Mouse (Mus musculus) adrenal gland (tissue): ENCODE data around the gene Igsf23.
"Not testable (repeated sequence)": the region's sequence is repeated elsewhere in the genome, so short reads cannot be mapped to it uniquely, and the experiment has no call there.

Source experiments
- intact Hi-C: fragments of 180-260 bp; cut with DNase I; formaldehyde crosslinking; loops from one replicate; pipeline ENCODE4 v1.15.1; 2025
- long read RNA-seq, 2 experiments: library from polyadenylated mRNA; unstranded; transcript quantifications; one replicate each; pipeline ENCODE4 v2.0.0; 2020; ENCODE audit warnings: borderline replicate concordance in 1 of 2; ENCODE audit not compliant: insufficient replicate concordance in 1 of 2

The Igsf23 gene
- long read RNA-seq, experiment 1: 0 reads
- long read RNA-seq, experiment 2: 0 reads

DNA sequence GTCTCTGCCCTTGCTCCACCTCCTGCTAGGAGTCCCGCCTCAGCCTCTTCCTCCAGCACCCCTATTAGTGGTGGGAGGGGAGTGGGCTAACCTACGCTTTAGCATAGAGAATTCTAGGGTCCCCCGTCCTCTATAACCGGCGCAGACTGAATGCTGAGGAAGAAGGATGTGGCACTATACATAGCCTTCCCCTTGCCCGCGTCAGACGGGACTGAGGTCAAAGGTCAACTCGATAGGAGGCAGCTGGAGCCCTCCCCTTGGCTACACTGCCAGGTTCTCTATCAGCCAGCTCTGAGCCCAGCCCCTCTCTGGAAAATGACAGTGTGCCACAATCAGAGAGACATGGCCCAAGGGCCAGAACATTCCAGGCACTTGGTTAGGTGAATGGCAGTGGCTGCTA lies at the start of gene Igsf23:
Gene Igsf23 (minus strand): TSS at position 168 of the 400 bp plus-strand sequence.
- intact Hi-C loops: no loop called here

DNA sequence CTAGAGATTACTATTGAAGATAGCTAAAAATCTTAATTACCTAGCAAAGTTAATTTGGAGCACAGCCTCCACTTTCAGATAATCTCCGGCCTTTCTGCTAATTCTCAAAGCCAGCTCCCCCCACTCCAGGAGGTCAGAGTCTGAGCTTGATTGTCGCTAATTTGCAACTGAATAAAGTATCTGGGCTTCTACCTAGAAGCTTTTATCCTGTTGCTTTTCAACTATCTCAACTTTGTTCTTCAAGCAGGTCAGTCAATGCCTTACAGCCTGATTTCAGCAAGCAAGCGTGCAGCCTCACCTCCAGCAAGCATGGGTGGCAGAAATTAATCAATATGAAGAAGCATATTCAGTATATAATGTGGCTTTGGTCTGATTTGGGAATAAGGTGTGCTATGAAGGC lies 46.2 kb upstream of the Igsf23 start:
- intact Hi-C loops: not testable (repeated sequence)

DNA sequence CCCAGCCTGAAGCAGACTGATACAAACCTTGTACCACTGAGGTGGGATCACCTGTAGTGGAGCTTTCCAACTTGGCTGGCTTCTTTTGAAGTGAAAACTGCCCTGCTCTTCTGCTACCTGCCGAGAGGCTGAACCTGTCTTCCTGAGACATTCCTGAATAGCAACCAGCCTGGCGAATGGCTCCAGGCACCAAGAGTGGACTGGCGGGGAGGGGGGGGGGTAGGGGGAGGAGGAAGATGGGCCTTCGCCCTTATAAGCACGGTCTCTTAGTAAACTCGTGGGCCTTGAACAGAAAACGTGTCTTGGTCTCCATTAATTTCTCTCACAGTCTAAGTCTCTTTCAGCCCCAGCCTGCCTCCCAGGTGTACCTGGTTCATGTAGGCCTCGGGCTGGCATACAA lies 40.6 kb upstream of the Igsf23 start, which contains the start of gene Nlrp9b:
Gene Nlrp9b (plus strand): TSS at position 301 of the 400 bp plus-strand sequence.
- intact Hi-C loops: not testable (repeated sequence)

DNA sequence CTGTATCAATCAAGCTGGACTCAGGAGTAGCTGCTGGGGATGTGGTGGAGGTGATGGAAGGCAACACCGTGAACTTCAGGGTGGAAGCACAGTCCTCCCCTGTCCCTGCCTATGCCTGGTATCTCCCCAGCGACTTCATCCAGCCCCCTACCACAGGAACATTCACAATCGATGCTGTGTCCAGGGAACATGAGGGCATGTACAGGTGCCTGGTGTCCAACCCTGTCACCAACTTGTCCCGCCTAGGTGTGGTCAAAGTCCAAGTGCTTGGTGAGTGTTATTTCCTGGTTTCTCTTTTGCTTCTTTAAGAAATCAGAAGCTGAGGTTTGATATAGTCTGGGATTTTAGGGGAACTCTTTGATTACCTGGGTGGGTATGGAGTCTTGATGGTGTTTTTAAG lies 21.0 kb upstream of the Igsf23 start:
- intact Hi-C loops: no loop called here

DNA sequence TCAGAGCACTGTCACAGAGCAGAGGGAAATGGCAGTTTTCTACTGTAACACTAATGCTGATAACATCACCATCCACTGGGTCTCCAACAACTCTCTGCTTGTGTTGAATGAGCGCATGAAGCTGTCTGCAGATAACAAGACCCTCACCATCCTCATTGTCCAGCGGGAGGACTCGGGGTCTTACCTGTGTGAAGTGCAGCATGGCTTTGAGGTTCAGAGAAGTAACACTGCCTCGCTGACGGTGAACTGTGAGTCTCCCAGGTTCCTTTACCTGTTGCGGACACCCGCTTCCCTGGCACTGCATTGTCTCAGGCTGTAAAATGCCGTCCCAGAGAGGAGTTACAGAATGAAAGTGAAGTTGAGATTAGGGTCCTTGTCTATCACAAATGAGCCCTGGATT lies 19.6 kb upstream of the Igsf23 start:
- intact Hi-C loops: no loop called here

DNA sequence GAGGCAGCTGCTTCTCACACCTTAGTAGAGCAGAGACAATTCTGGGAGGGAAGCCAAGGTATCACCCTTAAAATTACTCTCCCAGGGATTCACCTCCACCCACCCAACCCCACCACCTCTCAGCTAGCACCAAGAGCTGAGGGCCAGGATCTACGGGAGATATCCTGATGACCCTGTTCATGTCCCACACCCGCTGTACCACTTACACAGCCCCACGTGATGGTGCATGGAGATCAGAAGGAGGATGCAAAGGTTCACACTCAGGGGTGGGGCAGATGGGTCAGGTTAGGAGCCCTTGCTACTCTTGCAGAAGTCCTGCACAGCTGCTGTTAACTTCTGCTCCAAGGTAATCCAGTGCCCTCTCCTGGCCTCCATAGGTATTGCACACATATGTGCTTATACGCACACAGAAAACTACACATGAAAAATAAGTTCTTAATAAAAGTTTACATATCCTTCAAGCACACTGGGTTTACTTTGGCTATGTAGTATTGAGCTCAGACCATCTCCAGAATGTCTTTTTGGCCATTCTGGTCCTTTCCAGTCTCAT lies 19.1 kb upstream of the Igsf23 start:
- intact Hi-C loops: no loop called here

GRCm38 (mm10) chr7:19969106-19969505 lies 18.6 kb upstream of the Igsf23 start:
- intact Hi-C loops: no loop called here

DNA sequence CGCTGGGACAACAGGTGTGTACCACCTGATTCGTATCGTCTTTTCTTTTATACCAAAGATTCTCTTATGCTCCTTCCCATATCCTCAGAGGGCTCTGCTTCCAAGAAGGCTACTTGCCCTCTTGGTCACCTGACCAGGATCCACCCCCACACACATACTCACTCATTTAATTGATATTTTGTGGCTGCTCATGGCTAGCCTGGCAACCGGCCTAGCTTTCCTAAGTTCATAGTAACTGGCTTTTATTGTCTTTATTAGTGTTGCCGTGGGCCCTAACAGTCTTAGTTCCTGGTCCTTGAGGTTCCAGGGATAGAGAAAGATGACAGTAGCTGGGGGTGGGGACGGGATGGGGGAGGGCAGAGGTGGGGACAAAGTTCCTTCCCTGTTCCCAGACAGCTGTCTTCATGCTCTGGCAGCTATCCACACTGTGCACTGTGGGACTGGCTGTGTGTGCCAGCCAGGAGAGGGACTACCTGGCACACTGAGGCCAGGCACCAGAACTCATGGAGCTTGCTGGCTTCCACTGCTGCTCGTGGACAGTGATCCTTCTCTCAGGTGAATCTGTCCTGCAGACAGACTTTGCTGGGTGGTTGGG lies 14.5 kb upstream of the Igsf23 start, which contains the start of gene Ceacam20:
Gene Ceacam20 (plus strand): TSS at position 428 of the 595 bp plus-strand sequence.
- intact Hi-C loops: no loop called here

DNA sequence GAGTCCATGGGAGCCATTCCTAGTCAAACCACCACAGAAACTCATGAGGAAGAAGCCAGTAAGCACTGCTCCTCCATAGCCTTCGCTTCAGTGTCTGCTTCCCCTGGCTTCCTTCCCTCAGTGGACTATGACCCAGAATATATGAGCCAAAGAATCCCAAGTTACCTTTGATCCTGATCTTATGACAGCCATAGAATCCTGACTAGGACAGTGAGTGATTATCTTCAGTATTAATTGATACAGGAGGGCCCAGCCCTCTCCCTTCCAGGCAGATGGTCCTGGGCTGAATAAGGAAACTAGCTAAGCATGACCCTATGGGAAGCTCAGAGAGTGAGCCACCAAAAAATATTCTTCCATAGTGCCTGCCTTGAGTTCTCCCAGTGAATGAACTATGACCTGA lies 11.9 kb upstream of the Igsf23 start:
- intact Hi-C loops: no loop called here

DNA sequence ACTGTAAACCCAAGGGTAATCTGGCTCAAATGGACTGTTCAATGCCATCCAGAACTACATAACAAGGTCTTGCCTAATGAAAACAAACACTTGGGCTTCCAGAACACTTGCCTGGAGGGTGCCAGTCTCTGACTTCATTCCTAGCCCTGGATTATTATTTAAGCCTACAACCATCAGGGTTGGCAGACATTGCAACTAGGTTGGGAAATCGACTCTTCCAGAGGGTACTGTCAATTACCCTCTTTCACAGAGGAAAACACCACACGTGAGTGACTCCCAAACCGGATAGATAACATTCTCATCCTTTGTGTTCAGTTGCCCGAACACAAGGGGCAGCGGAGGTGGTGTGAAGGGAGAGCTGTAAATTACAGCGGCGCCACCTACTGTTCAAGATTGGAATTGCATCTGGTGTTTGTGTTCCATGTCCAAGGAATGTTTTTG lies 5.8 kb upstream of the Igsf23 start:
- intact Hi-C loops: loop anchor here (1.0 kb wide), 1 partner anchor 45 kb away; no protein-coding TSS in a partner anchor

- intact Hi-C loops: loop anchor here (1.0 kb wide), 1 partner anchor 45 kb away; no protein-coding TSS in a partner anchor
These were observed 5.3 kb upstream of the Igsf23 start for GRCm38 (mm10) chr7:19955861-19956260.

- intact Hi-C loops: no loop called here
These were observed 2.5 kb upstream of the Igsf23 start for GRCm38 (mm10) chr7:19953054-19953453.

GRCm38 (mm10) chr7:19952320-19952986 lies 1.9 kb upstream of the Igsf23 start:
- intact Hi-C loops: no loop called here

GRCm38 (mm10) chr7:19949996-19950395 lies 560 bp downstream of the Igsf23 start:
- intact Hi-C loops: no loop called here

DNA sequence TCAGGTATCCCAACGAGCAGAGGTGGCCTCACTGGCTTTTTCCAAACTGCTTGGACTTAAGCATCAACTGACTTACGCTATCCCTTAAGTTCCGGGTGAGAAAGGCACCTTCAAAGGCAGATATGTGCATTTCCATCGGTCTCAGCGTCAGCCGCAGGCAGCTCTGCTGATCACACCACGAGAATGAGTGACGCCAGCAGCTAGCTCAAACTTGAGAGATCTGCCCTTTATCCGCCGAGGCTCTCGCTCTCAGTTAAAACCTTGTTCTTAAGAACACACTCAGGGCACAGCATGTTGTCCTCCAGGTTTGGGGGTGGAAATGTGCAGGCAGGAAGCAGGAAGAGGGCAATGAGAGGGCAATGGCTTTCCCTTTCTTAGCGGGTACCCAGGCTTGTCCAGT lies 1.6 kb downstream of the Igsf23 start:
- intact Hi-C loops: no loop called here

DNA sequence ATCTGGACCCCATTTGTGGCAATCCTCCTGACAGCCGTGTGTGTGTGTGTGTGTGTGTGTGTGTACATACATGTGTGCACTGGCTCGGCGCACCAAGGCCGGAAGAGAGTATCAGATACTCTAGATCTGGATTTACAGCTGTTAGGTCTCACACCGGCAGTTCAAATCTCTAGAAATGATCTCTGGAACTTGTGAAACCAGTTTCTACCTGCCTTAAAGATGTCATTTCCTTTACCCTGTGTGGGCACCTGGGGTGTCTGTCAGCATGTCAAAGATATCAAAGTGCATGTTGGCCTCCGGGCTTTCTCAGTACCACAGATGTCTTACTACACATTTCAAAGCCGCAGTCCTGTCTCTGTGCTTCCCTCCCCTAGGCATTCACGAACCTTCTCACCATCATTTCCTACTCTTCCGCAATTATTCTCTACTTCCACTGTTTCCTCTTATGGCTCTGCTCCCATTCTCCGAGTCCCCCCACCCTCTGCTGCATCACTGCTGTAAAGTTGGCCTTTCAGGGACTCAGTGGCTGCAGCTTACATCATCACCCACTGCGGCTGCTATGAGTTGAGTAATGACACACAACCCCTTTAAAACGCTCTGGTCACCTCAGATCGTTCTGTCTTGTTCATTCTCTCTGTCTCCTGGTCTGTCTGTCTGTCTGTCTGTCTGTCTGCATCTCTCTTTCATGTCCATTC lies 4.6 kb downstream of the Igsf23 start:
- intact Hi-C loops: no loop called here

GRCm38 (mm10) chr7:19945201-19945600 lies 5.4 kb downstream of the Igsf23 start:
- intact Hi-C loops: no loop called here

DNA sequence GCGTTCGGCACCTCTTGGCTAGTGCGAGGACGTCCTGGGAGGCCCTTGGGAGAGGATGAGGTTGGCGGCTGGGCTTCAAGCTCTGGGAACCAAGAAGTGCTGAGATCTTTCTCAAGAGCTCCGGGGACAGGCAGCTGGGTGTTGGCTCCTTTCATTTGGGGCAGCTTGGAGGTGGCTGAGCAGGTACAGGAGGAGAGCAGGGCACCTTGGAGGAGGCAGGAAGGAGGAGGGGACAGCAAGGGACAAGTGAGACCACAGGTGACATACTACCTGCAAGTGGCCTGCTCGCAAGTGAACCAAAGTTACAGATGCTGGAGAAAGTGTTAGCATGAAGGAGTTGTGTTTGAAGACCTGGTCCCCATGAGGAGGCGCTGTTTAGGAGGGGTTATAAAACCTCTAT lies 5.8 kb downstream of the Igsf23 start:
- intact Hi-C loops: no loop called here

DNA sequence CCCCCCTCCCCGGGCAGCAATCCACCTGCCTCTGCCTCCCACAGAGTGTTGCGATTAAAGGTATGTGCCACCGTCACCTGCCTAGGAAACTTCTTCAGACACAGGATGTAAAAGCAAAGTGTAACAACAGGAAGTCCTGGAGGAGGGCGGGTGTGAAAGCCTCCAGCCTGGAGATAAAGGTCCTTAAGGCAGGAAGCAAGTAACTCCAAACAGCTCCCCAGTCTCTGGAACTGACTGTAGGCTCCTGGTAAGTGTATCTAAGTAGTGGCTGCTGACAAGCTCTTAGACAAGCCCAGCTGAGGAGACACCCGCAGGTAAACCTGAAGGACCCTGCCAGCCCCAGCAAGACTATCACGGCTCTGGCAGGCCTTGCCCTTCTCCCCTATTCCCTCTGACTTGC lies 10.3 kb downstream of the Igsf23 start:
- intact Hi-C loops: no loop called here

DNA sequence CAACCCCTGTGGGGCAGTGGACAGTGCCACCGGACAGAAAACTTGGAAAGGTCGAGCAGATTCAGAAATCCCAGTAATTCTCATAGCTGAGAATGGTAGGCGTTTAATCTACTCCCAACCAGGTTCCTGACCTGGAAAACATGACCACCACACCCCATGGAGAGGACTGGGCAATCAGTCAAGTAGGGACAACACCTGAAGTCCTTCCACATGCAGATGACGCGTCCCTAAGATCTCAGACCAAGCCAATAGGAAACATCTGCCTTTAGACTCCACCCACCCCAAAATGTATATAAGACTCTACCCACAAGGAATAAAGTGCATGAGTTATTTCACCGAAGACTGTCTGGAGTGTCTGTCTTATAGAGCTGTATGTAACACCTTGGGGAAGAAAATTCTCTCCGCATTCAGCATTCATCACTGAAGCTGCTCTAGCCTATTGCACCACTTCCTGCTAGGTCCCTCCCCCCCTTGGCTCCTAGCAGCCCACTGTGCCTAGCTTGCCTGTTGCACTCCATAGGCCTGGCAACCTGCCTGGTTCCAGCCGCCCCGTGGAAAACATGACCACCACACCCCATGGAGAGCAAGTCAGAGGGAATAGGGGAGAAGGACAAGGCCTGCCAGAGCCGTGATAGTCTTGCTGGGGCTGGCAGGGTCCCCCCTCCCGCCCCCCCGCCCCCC lies 10.9 kb downstream of the Igsf23 start:
- intact Hi-C loops: no loop called here

DNA sequence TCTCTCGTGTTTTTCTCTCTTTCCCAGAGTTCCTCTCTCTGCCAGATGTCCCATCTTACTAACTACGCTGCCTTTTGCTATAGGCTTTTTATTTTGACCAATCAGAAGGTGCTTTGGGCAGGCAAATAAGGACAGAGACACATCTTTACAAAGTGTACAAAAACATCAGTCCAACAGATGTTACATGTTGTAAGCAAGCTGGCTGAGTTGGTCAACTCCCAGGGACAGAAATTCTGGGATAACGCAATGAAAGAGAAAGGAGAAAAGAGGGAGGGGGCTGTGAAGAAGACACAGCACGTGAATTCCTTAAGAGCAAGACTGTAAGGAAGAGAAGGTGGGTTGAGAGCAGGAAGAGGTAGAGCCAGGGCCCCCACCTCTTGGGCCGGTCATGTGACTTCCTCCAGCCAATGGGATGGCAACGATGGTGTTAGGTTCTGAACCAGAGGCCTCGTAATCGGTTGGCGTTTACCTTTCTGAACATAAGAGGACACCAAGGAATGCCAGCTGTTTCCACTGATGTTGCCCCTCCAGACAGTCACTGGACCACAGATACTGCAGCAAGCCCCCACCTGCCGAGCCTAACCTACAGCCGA lies 13.2 kb downstream of the Igsf23 start:
- intact Hi-C loops: no loop called here
